Mouse (Mus musculus) embryonic facial prominence, embryonic 12.5 days (tissue): ENCODE data around the gene Ccer2. TPM values are rescaled to one million over a fixed set of nuclear protein-coding genes. Genes with fewer than 3 reads are reported as not detected.

Experiments used
- ATAC-seq: fragments of 200-750 bp; cut with Nextera tagmentation; 2 replicates; pipeline ENCODE4 v1.8.0; 2017; ENCODE audit not compliant: insufficient number of reproducible peaks, insufficient read depth, low FRiP score, low TSS enrichment
- H3K27ac ChIP-seq: fragments of 300-500 bp; sonication (generic); 2 replicates; pipeline ENCODE4 v1.5.1; 2016; ENCODE audit warnings: mild to moderate bottlenecking
- H3K27me3 ChIP-seq: fragments of 300-500 bp; sonication (generic); 2 replicates; pipeline ENCODE4 v1.6.1; 2016; ENCODE audit warnings: mild to moderate bottlenecking, moderate library complexity
- H3K36me3 ChIP-seq: fragments of 300-500 bp; sonication (generic); 2 replicates; pipeline ENCODE4 v1.6.1; 2016; ENCODE audit warnings: mild to moderate bottlenecking
- H3K4me1 ChIP-seq: fragments of 300-500 bp; sonication (generic); 2 replicates; pipeline ENCODE4 v1.6.1; 2016
- H3K4me2 ChIP-seq: fragments of 300-500 bp; sonication (generic); replicated peaks from 2 replicates; pipeline ENCODE4 v1.6.1; 2016; ENCODE audit warnings: mild to moderate bottlenecking, moderate library complexity
- H3K4me3 ChIP-seq: fragments of 300-500 bp; sonication (generic); 2 replicates; pipeline ENCODE4 v1.5.1; 2016; ENCODE audit warnings: mild to moderate bottlenecking
- H3K9ac ChIP-seq: fragments of 300-500 bp; sonication (generic); 2 replicates; pipeline ENCODE4 v1.6.1; 2016; ENCODE audit warnings: mild to moderate bottlenecking, moderate library complexity
- H3K9me3 ChIP-seq: fragments of 300-500 bp; sonication (generic); 2 replicates; pipeline ENCODE4 v1.6.1; 2016; ENCODE audit warnings: mild to moderate bottlenecking, moderate library complexity
- WGBS: fragments of 180-500 bp; shearing (Covaris S2); methylation state at CpG from one replicate; pipeline ENCODE4 v1.1.7; 2016; 5-methylcytosine and 5-hydroxymethylcytosine counted together
- polyA plus RNA-seq: library from polyadenylated mRNA; unstranded; fragments of >200 nt; fragmentation: Nextera tagmentation; extraction: Ambion mirVana; gene quantifications from 2 replicates; pipeline ENCODE4 v1.2.1, GENCODE M21; 2016

The Ccer2 gene
- 5.0 and 6.5 TPM in 2 replicates for polyA plus RNA-seq

GRCm38 (mm10) chr7:28756079-28756478 is at the start of gene Ccer2:
Gene Ccer2 (plus strand): TSS chr7:28756174.
- WGBS: 2% methylated on average over 17 of the region's 17 CpGs
- ATAC-seq: no peak

DNA sequence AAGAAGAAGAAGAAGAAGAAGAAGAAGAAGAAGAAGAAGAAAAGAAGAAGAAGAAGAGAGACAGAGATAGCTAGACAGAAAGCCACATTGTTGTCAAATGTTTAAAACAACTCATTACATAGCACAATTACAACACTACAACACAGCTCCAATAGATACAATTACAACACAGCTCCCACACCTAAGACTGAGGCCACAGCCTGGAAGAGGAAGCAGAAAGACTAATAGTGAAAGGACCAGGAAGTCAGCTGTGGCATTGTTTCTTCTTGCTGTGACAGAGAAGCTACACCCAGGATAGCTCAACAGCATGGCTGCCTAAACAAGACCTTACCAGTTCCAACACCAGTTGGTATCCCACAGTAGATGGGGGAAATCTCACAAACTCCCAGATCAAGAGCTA is 46.5 kb upstream of the Ccer2 start:
- Histone ChIP-seq H3K9me3 (no peaks in the 10 kb centered on the region), H3K4me3 (no peak overlapping the region), H3K27ac (no peak overlapping the region), H3K4me1 (no peaks in the 10 kb centered on the region), H3K36me3 (no peaks in the 10 kb centered on the region), H3K9ac (no peak overlapping the region), H3K4me2 (no peak overlapping the region), H3K27me3 (no peaks in the 10 kb centered on the region)
- no peak for ATAC-seq

More at GRCm38 (mm10) chr7:28756079-28756478, at the start of gene Ccer2:
- H3K9me3 ChIP-seq: no peaks in the 10 kb centered on the region
- H3K27ac ChIP-seq: no peak within 1 kb of the TSS
- peaks cover 18% of the 10 kb centered on the region for H3K27me3 ChIP-seq
- H3K4me1 ChIP-seq: peaks cover 6% of the 10 kb centered on the region; the same call in 1 of the 2 replicates
- H3K4me3 ChIP-seq: no peak within 1 kb of the TSS
- no peak within 1 kb of the TSS for H3K9ac ChIP-seq
- peaks cover 46% of the 10 kb centered on the region for H3K36me3 ChIP-seq
- peak within 1 kb of the TSS; percentile 31 for H3K4me2 ChIP-seq

DNA sequence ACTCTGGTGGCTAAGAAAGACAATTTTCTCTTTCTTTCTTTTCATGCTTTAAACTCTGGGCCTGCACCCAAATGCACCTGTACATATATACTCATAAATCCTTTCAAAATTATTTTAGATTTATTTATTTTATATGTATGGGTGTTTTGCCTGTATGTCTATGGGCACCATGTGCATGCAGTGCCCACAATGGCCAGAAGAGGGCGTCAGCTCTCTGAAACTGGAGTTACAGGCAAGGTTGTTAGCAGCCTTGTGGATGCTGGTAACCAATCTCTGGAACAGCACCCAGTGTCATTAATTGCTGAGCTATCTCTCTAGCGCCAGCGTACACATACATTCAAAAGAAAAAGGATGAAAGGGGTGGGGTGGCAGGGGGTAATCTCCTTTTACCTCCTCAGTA is 45.0 kb upstream of the Ccer2 start:
- Histone ChIP-seq H3K9ac (no peak overlapping the region), H3K27me3 (no peaks in the 10 kb centered on the region), H3K36me3 (no peaks in the 10 kb centered on the region), H3K9me3 (no peaks in the 10 kb centered on the region), H3K27ac (no peak overlapping the region), H3K4me2 (no peak overlapping the region), H3K4me3 (no peak overlapping the region), H3K4me1 (0 out of 2 replicates have a peak, but pooled peaks cover under 1% of the 10 kb centered on the region)
- ATAC-seq: no peak
- 62% methylated on average over 3 of the region's 3 CpGs for WGBS

DNA sequence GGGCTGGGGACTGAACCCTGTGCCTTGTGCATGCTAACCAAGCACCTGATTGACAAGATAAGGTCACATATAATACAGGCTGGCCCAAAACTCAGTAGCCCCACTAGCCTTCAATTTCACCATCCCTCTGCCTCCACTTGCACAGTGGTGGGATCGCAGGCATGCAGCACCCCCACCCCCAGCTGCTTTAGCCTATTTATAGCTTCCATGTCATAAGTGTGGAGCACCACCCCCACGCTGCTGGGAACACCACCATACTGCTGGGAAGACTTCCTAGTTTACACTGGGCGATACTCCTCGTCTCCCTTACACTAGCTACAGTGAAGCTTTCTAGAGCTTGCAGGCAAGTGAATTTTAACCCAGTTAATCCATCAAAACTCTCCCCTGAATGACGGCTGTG is 41.3 kb upstream of the Ccer2 start:
- H3K27ac ChIP-seq: no peak overlapping the region

DNA sequence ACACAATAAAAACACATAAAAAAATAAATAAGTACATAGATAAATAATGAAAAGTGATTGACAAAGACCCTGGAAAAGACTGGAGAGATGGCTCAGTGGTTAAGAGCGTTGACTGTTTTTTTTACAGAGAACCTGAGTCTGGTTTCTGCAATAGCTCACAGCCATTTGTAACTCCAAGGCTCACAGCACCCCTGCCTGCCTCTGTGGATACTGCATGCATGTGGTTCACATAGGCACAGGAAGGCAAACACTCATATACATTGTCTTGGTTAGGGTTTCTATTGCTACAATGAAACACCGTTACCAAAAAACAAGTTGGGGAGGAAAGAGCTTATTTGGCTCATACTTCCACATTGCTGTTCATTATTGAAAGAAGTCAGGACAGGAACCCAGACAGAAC is 40.4 kb upstream of the Ccer2 start:
- Histone ChIP-seq H3K36me3 (no peaks in the 10 kb centered on the region), H3K4me1 (peaks cover 20% of the 10 kb centered on the region), H3K27me3 (no peaks in the 10 kb centered on the region), H3K4me2 (no peak overlapping the region), H3K4me3 (no peak overlapping the region), H3K27ac (no peak overlapping the region), H3K9ac (no peak overlapping the region), H3K9me3 (no peaks in the 10 kb centered on the region)
- WGBS: 89% methylated on average over 2 of the region's 2 CpGs
- no peak for ATAC-seq

More for the DNA sequence above, 41.3 kb upstream of the Ccer2 start:
- Histone ChIP-seq H3K9ac (0 out of 2 replicates have a peak overlapping the region, but pooled peaks have one; percentile 4), H3K27me3 (no peaks in the 10 kb centered on the region), H3K4me3 (no peak overlapping the region), H3K36me3 (no peaks in the 10 kb centered on the region), H3K4me2 (no peak overlapping the region), H3K9me3 (no peaks in the 10 kb centered on the region), H3K4me1 (peaks cover 14% of the 10 kb centered on the region)
- ATAC-seq: no peak
- 78% methylated on average over 5 of the region's 5 CpGs for WGBS

GRCm38 (mm10) chr7:28716590-28717281 is 39.2 kb upstream of the Ccer2 start, which contains the start of gene Fbxo17:
Gene Fbxo17 (plus strand): TSS chr7:28716804.
- peak within 1 kb of the TSS; percentile 66 for H3K9ac ChIP-seq
- WGBS: 2% methylated on average over 36 of the region's 36 CpGs
- H3K4me2 ChIP-seq: peak within 1 kb of the TSS; percentile 72
- no peaks in the 10 kb centered on the region for H3K36me3 ChIP-seq
- peak within 1 kb of the TSS; percentile 49 for H3K4me3 ChIP-seq
- peak; percentile 73 for ATAC-seq
- H3K9me3 ChIP-seq: no peaks in the 10 kb centered on the region
- H3K27ac ChIP-seq: peak within 1 kb of the TSS; percentile 81
- peaks cover 20% of the 10 kb centered on the region for H3K4me1 ChIP-seq
- H3K27me3 ChIP-seq: no peaks in the 10 kb centered on the region

DNA sequence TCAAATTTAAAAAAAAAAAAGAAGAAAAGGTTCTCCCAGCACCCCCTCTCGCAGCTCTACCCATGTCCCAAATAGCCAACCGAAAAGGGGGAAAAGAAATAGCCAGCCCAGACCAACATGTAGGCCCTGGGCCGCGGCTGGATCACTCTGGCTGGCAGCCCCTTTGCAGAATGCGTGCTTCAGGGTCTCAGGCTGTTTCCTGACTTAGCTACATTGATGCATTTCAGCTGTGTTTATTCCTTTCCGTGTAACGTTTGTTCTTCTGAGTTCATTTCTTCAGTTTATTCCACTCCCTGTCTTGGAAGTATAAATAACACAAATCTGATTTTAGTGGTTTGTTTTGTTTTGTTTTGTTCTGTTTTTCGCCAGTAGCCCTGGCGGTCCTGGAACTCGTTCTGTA is 38.2 kb upstream of the Ccer2 start:
- WGBS: 75% methylated on average over 10 of the region's 10 CpGs
- Histone ChIP-seq H3K36me3 (no peaks in the 10 kb centered on the region), H3K4me3 (no peak overlapping the region), H3K4me2 (no peak overlapping the region), H3K9ac (no peak overlapping the region), H3K4me1 (peaks cover 20% of the 10 kb centered on the region), H3K9me3 (no peaks in the 10 kb centered on the region), H3K27me3 (no peaks in the 10 kb centered on the region), H3K27ac (no peak overlapping the region)
- ATAC-seq: no peak

DNA sequence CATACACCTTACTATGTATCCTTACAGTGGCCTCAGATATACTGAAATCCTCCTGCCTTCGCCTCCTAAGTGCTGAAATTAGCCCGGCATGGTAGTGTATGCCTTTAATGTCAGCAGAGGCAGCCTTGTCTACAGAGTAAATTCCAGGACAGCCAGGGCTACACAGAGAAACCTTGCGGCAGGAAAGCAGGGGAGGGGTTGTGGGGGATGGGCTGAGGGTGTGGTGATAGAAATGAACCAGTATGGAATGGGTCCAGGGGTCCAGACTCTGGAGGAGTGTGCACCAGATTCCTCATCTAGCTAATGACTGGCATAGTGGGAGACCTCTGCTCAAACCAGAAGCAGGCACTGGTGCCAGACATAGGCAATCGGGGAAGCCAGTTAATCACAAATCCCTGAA is 36.8 kb upstream of the Ccer2 start:
- H3K9ac ChIP-seq: no peak overlapping the region

DNA sequence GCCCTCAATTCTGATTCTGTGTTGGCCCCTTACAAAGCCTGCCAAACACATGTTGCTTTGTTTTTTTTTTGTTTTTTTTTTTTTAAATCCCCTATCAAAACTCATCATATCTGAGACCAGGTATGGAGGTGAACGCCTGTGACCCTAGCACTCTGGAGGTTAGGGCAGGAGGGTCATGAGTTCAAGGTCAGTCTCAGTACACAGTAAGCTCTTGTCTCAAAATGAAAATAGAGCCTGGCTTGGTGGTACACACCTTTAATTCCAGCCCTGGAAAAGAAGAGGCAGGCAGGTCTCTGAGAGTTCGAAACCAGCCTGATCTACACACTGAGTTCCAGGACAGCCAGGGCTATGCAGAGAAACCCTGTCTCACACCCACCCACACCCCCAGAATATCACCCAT is 36.3 kb upstream of the Ccer2 start:
- Histone ChIP-seq H3K36me3 (peaks cover 3% of the 10 kb centered on the region; the same call in 1 of the 2 replicates), H3K27me3 (no peaks in the 10 kb centered on the region), H3K9me3 (no peaks in the 10 kb centered on the region), H3K27ac (no peak overlapping the region), H3K4me2 (no peak overlapping the region), H3K9ac (no peak overlapping the region), H3K4me3 (no peak overlapping the region), H3K4me1 (peaks cover 20% of the 10 kb centered on the region)
- ATAC-seq: no peak
- WGBS: 81% methylated on average over 2 of the region's 2 CpGs

More for the DNA sequence above, 36.8 kb upstream of the Ccer2 start:
- Histone ChIP-seq H3K9me3 (no peaks in the 10 kb centered on the region), H3K36me3 (no peaks in the 10 kb centered on the region), H3K27me3 (no peaks in the 10 kb centered on the region), H3K4me1 (peaks cover 20% of the 10 kb centered on the region), H3K27ac (no peak overlapping the region), H3K4me2 (no peak overlapping the region), H3K4me3 (no peak overlapping the region)
- WGBS: 42% methylated on average over 4 of the region's 4 CpGs
- ATAC-seq: no peak

DNA sequence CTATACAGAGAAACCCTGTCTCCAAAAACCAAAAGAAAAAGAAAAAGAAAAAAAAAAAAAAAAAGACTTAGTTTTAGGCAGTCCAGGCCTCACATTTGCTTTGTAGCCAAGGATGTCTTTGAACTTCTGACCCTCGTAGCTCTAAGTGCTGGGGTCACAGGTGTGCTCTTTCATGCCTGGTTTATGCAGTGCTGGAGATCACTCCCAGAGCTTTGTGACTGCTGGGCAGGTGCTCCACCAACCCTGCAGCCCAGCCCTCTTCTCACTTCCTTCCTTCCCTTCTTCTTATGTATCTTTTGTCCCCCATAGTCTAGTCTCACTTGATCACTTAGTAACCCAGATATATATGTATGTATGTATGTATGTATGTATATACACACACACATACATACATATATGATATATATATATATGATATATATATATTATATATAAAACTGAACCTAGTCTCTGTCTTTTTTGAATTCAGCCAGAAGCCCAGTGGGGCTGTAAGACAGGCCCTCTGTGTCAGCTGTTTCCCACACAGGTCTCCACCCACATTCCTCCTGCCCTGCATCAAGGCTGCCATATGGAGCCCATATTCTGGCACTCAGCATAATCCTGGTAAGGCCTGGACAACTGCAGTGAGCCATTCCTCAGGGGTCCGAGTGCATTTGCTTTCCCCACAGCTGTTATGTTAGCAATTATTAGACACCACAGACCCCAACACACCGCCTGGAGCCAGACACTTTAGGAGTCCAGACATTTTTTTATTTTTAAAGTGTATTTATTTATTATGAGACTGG is 35.0 kb upstream of the Ccer2 start:
- Histone ChIP-seq H3K4me1 (peaks cover 19% of the 10 kb centered on the region), H3K36me3 (peaks cover 4% of the 10 kb centered on the region; the same call in 1 of the 2 replicates), H3K9me3 (no peaks in the 10 kb centered on the region), H3K27ac (0 out of 2 replicates have a peak overlapping the region, but pooled peaks have one; percentile 67), H3K4me3 (no peak overlapping the region), H3K9ac (no peak overlapping the region), H3K4me2 (no peak overlapping the region), H3K27me3 (no peaks in the 10 kb centered on the region)
- 50% methylated on average over 3 of the region's 3 CpGs for WGBS
- peak; percentile 55; the same call in 1 of the 2 replicates for ATAC-seq

GRCm38 (mm10) chr7:28722079-28722478 is 33.9 kb upstream of the Ccer2 start:
- 93% methylated on average over 7 of the region's 7 CpGs for WGBS
- Histone ChIP-seq H3K9me3 (no peaks in the 10 kb centered on the region), H3K4me1 (peaks cover 12% of the 10 kb centered on the region), H3K27ac (no peak overlapping the region), H3K4me3 (no peak overlapping the region), H3K27me3 (no peaks in the 10 kb centered on the region), H3K4me2 (no peak overlapping the region), H3K36me3 (peaks cover 4% of the 10 kb centered on the region; the same call in 1 of the 2 replicates), H3K9ac (no peak overlapping the region)
- ATAC-seq: no peak

- no peak overlapping the region for H3K9ac ChIP-seq
These were observed 31.4 kb upstream of the Ccer2 start for GRCm38 (mm10) chr7:28724613-28725012.

More at GRCm38 (mm10) chr7:28724613-28725012, 31.4 kb upstream of the Ccer2 start:
- Histone ChIP-seq H3K27ac (no peak overlapping the region), H3K4me2 (no peak overlapping the region), H3K4me3 (no peak overlapping the region), H3K9me3 (no peaks in the 10 kb centered on the region), H3K4me1 (peaks cover 6% of the 10 kb centered on the region; the same call in 1 of the 2 replicates), H3K27me3 (no peaks in the 10 kb centered on the region), H3K36me3 (peaks cover 4% of the 10 kb centered on the region; the same call in 1 of the 2 replicates)
- 95% methylated on average over 2 of the region's 2 CpGs for WGBS
- no peak for ATAC-seq
